ENCODE assay signal across 10 mouse cellular contexts in the genomic region with DNA sequence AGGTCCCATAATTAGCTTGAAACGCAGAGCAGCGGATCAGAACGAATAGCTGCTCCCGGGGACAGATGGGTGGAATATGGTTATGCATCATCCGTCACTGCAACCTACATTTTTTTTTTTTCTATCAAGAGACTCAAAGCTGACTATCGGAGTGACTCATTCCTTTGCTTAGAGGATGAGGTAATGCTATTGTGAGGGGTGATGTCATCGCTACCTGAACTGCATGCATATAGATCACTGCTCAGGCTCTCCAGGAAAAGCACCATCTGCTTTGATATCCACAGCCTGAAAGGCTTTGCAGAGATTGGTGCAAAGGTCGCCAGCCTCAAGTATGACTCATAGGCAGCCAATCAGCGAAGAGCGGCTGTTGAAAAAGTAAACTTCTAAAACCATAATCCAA. TPM values are rescaled to one million over a fixed set of nuclear protein-coding genes. Genes with fewer than 3 reads are reported as not detected.
DNase-seq lines count a peak whose midpoint lies in the region; ATAC-seq and TF ChIP-seq lines count a peak whose summit lies in the region.
"Had no signal": no experiment of that assay in that cellular context is flagged by ENCODE, and none has a peak within 500 bp of the region (broad histone marks: within the 10 kb centered on the region; RNA-seq: fewer than 3 reads in every experiment).

No protein-coding gene starts in this region.

- no peak overlapping the region for H3K27ac ChIP-seq in lung, postnatal 0 days (ENCODE audit: low read length)
- peak overlapping the region; percentile 50; the same call in 1 of the 2 replicates for H3K27ac ChIP-seq in forebrain, embryonic 12.5 days
- H3K27ac ChIP-seq in midbrain, embryonic 13.5 days = no peak overlapping the region

- 53% methylated on average over 10 of the region's 10 CpGs for WGBS in lung, postnatal 0 days
- WGBS in forebrain, embryonic 12.5 days = 54% methylated on average over 10 of the region's 10 CpGs
- WGBS in midbrain, embryonic 13.5 days = 65% methylated on average over 10 of the region's 10 CpGs

- 0 out of 2 replicates have a peak, but pooled peaks cover 6% of the 10 kb centered on the region for H3K36me3 ChIP-seq in lung, postnatal 0 days (ENCODE audit: insufficient read depth, low read length)
- no peaks in the 10 kb centered on the region for H3K36me3 ChIP-seq in forebrain, embryonic 12.5 days (replicated peaks)
- H3K36me3 ChIP-seq in midbrain, embryonic 13.5 days = no peaks in the 10 kb centered on the region

- ATAC-seq in lung, postnatal 0 days = peak; percentile 58
- ATAC-seq in forebrain, embryonic 12.5 days (ENCODE audit: low FRiP score) = peak; percentile 88
- peak; percentile 96 for ATAC-seq in inflammation-experienced regulatory T-cells, adult 6 months
- ATAC-seq in midbrain, embryonic 13.5 days = peak; percentile 85

- DNase-seq in lung, postnatal 0 days (ENCODE audit: low spot score) = peak; percentile 68
- DNase-seq in lung, postnatal 10 days = no peak
- DNase-seq in adrenal gland, adult 8-10 months = peak; percentile 32
- DNase-seq in yolk sac, embryonic 10.5 days (ENCODE audit: low spot score) = peak; percentile 29
- no peak for DNase-seq in testis, postnatal 14 days (ENCODE audit: low spot score)

- H3K9ac ChIP-seq in lung, postnatal 0 days (replicated peaks; ENCODE audit: low read depth) = no peak overlapping the region
- H3K9ac ChIP-seq in forebrain, embryonic 12.5 days = no peak overlapping the region
- no peak overlapping the region for H3K9ac ChIP-seq in midbrain, embryonic 13.5 days (replicated peaks)

- no peak for TF ChIP-seq EP300 in lung, postnatal 0 days (IDR thresholded peaks at IDR 0.05)

- no peaks in the 10 kb centered on the region for H3K4me1 ChIP-seq in lung, postnatal 0 days (ENCODE audit: insufficient read depth, low read depth, low read length)
- H3K4me1 ChIP-seq in forebrain, embryonic 12.5 days = peaks cover 14% of the 10 kb centered on the region
- peaks cover 15% of the 10 kb centered on the region for H3K4me1 ChIP-seq in midbrain, embryonic 13.5 days (replicated peaks)

- no peaks in the 10 kb centered on the region for H3K27me3 ChIP-seq in lung, postnatal 0 days (replicated peaks; ENCODE audit: insufficient read depth, low read length)
- H3K27me3 ChIP-seq in forebrain, embryonic 12.5 days = no peaks in the 10 kb centered on the region
- H3K27me3 ChIP-seq in midbrain, embryonic 13.5 days = no peaks in the 10 kb centered on the region
- H3K27me3 ChIP-seq: megakaryocyte, embryonic 14.5 days had no signal

- no peaks in the 10 kb centered on the region for H3K9me3 ChIP-seq in lung, postnatal 0 days (ENCODE audit: low read length)
- no peaks in the 10 kb centered on the region for H3K9me3 ChIP-seq in forebrain, embryonic 12.5 days
- no peaks in the 10 kb centered on the region for H3K9me3 ChIP-seq in midbrain, embryonic 13.5 days
- H3K9me3 ChIP-seq: megakaryocyte, embryonic 14.5 days had no signal

- no peak overlapping the region for H3K4me2 ChIP-seq in lung, postnatal 0 days (replicated peaks; ENCODE audit: low read depth, low read length)
- peak overlapping the region; percentile 15; the same call in 1 of the 2 replicates for H3K4me2 ChIP-seq in forebrain, embryonic 12.5 days
- H3K4me2 ChIP-seq in midbrain, embryonic 13.5 days (replicated peaks) = no peak overlapping the region

- TF ChIP-seq CTCF in lung, postnatal 0 days (IDR thresholded peaks at IDR 0.05) = no peak

- H3K4me3 ChIP-seq in lung, postnatal 0 days (ENCODE audit: low read depth, low read length) = no peak overlapping the region
- no peak overlapping the region for H3K4me3 ChIP-seq in forebrain, embryonic 12.5 days (replicated peaks)
- no peak overlapping the region for H3K4me3 ChIP-seq in midbrain, embryonic 13.5 days (replicated peaks)
- H3K4me3 ChIP-seq: megakaryocyte, embryonic 14.5 days had no signal

RNA-seq across cellular contexts. Expression of a gene that starts 27.8 kb away (rescaled TPM):
- 8.6 and 8.9 TPM in 2 replicates for polyA plus RNA-seq in lung, postnatal 0 days (2015; fragmentation: Nextera tagmentation; extraction: Ambion mirVana)
- 10 to 100 TPM; 22.6 to 31.6 (median 27.9) TPM for total RNA-seq in adrenal gland, adult 8-10 months (2022)
- polyA plus RNA-seq in forebrain, embryonic 12.5 days (2016; fragmentation: Nextera tagmentation; extraction: Ambion mirVana) = 14.8 and 15.9 TPM in 2 replicates
- 1 to 10 TPM; 3.3 to 3.9 (median 3.3) TPM for polyA plus RNA-seq in inflammation-experienced regulatory T-cells, adult 6 months (2017; shearing (Covaris generic))
- polyA plus RNA-seq in midbrain, embryonic 13.5 days (2015; fragmentation: Nextera tagmentation; extraction: Ambion mirVana) = 12.3 and 13.4 TPM in 2 replicates

RNA-seq across cellular contexts. Expression of a gene that starts 46.6 kb away (rescaled TPM):
- not detected in 2 replicates for polyA plus RNA-seq in lung, postnatal 0 days (2015; fragmentation: Nextera tagmentation; extraction: Ambion mirVana)
- total RNA-seq in adrenal gland, adult 8-10 months (2022) = not detected
- polyA plus RNA-seq in forebrain, embryonic 12.5 days (2016; fragmentation: Nextera tagmentation; extraction: Ambion mirVana) = not detected in 2 replicates
- polyA plus RNA-seq in inflammation-experienced regulatory T-cells, adult 6 months (2017; shearing (Covaris generic)) = not detected
- not detected in 2 replicates for polyA plus RNA-seq in midbrain, embryonic 13.5 days (2015; fragmentation: Nextera tagmentation; extraction: Ambion mirVana)
- polyA plus RNA-seq: cortical plate, adult 2 months had no signal

Comparison
In these comparisons a context has a peak if more than half of its experiments do, and no peak if none do; other contexts are left out.
1. DNase-seq: peak in lung, postnatal 0 days (single experiment), adrenal gland, adult 8-10 months (single experiment) and yolk sac, embryonic 10.5 days (single experiment); none in lung, postnatal 10 days (single experiment) and testis, postnatal 14 days (single experiment).
2. Peak in every context shown above with its lines, with median percentiles within 50 percentile points of each other: ATAC-seq.